Mouse (Mus musculus) embryonic facial prominence, embryonic 15.5 days (tissue): ENCODE results near the gene Ipo11. TPM values are rescaled to one million over a fixed set of nuclear protein-coding genes. Genes with fewer than 3 reads are reported as not detected.

Experiments
- ATAC-seq: fragments of 200-750 bp; cut with Nextera tagmentation; 2 replicates; pipeline ENCODE4 v1.8.0; 2017; ENCODE audit warnings: low read depth, moderate TSS enrichment; ENCODE audit not compliant: insufficient number of reproducible peaks, low FRiP score, low TSS enrichment
- H3K27ac ChIP-seq: fragments of 300-500 bp; sonication (generic); replicated peaks from 2 replicates; pipeline ENCODE4 v1.5.1; 2015; ENCODE audit warnings: mild to moderate bottlenecking, inconsistent platforms
- H3K27me3 ChIP-seq: fragments of 300-500 bp; sonication (generic); 2 replicates; pipeline ENCODE4 v1.6.1; 2015; ENCODE audit warnings: inconsistent platforms
- H3K36me3 ChIP-seq: fragments of 300-500 bp; sonication (generic); 2 replicates; pipeline ENCODE4 v1.6.1; 2015; ENCODE audit warnings: mild to moderate bottlenecking, inconsistent platforms
- H3K4me1 ChIP-seq: fragments of 300-500 bp; sonication (generic); 2 replicates; pipeline ENCODE4 v1.6.1; 2015; ENCODE audit warnings: inconsistent platforms
- H3K4me2 ChIP-seq: fragments of 300-500 bp; sonication (generic); replicated peaks from 2 replicates; pipeline ENCODE4 v1.6.1; 2015; ENCODE audit warnings: mild to moderate bottlenecking, inconsistent platforms
- H3K4me3 ChIP-seq: fragments of 300-500 bp; sonication (generic); replicated peaks from 2 replicates; pipeline ENCODE4 v1.5.1; 2015; ENCODE audit warnings: mild to moderate bottlenecking, inconsistent platforms
- H3K9ac ChIP-seq: fragments of 300-500 bp; sonication (generic); 2 replicates; pipeline ENCODE4 v1.6.1; 2015; ENCODE audit warnings: inconsistent platforms
- H3K9me3 ChIP-seq: fragments of 300-500 bp; sonication (generic); replicated peaks from 2 replicates; pipeline ENCODE4 v1.6.1; 2016; ENCODE audit warnings: inconsistent platforms
- WGBS: fragments of 180-500 bp; shearing (Covaris S2); methylation state at CpG from one replicate; pipeline ENCODE4 v1.1.7; 2015; 5-methylcytosine and 5-hydroxymethylcytosine counted together
- polyA plus RNA-seq: library from polyadenylated mRNA; unstranded; fragments of >200 nt; fragmentation: Nextera tagmentation; extraction: Ambion mirVana; gene quantifications from 2 replicates; pipeline ENCODE4 v1.2.1, GENCODE M21; 2015

The Ipo11 gene
- polyA plus RNA-seq, 1 experiment from 2014 or later = 42.6 TPM

GRCm38 (mm10) chr13:106761661-106762060, 175.1 kb downstream of the Ipo11 start:
- H3K9ac ChIP-seq = no peak overlapping the region
- no peaks in the 10 kb centered on the region for H3K9me3 ChIP-seq
- no peaks in the 10 kb centered on the region for H3K27me3 ChIP-seq
- no peaks in the 10 kb centered on the region for H3K4me1 ChIP-seq
- no peak for ATAC-seq
- no peak overlapping the region for H3K4me2 ChIP-seq
- 93% methylated on average over 1 of the region's 1 CpGs for WGBS
- H3K4me3 ChIP-seq = no peak overlapping the region
- no peak overlapping the region for H3K27ac ChIP-seq
- no peaks in the 10 kb centered on the region for H3K36me3 ChIP-seq

DNA sequence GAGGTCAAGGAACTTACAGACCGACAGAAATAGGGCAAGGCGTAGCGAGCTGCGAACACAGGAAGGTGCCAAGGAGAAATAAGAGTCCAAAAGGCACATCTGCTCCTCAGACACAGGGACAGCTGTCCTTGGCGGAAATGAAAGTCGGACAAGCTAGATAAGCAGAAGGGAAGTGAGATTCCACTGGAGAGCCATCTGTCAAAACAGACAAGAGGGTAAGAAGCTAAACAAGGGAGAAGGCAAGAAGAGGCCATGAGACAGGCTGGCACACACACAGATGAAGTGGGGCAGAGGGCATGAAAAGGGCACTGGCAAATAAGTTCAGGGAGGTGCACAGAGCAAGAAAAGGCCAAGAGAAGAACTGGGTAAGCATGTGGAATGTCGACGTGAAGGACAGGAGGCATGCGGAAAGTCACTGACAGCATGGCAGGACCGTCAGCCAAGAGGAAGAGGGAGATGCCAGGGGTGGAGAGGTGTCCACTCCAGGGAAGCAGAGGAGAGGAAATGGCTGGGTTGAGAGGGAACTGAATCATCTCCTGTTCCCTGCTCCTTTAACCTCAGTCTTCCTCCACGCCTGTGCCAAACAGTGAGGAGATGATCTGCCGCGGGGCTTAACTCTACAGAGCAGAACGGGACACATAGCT, 176.4 kb downstream of the Ipo11 start:
- Histone ChIP-seq H3K9ac (no peak overlapping the region), H3K27me3 (no peaks in the 10 kb centered on the region), H3K4me2 (no peak overlapping the region), H3K4me1 (no peaks in the 10 kb centered on the region), H3K4me3 (no peak overlapping the region), H3K36me3 (no peaks in the 10 kb centered on the region), H3K27ac (no peak overlapping the region), H3K9me3 (no peaks in the 10 kb centered on the region)
- 70% methylated on average over 14 of the region's 14 CpGs for WGBS
- peak; percentile 39; the same call in 1 of the 2 replicates for ATAC-seq

- no peak overlapping the region for H3K4me2 ChIP-seq
- no peak for ATAC-seq
Observed at GRCm38 (mm10) chr13:106755892-106756291, 180.9 kb downstream of the Ipo11 start.

GRCm38 (mm10) chr13:106754216-106754615, 182.5 kb downstream of the Ipo11 start:
- H3K4me1 ChIP-seq = no peaks in the 10 kb centered on the region
- no peak overlapping the region for H3K27ac ChIP-seq
- no peaks in the 10 kb centered on the region for H3K9me3 ChIP-seq
- no peak overlapping the region for H3K4me2 ChIP-seq
- H3K36me3 ChIP-seq = no peaks in the 10 kb centered on the region
- no peak overlapping the region for H3K9ac ChIP-seq
- H3K4me3 ChIP-seq = no peak overlapping the region
- no peak for ATAC-seq
- H3K27me3 ChIP-seq = no peaks in the 10 kb centered on the region
- WGBS = 83% methylated on average over 3 of the region's 3 CpGs

More at GRCm38 (mm10) chr13:106755892-106756291, 180.9 kb downstream of the Ipo11 start:
- no peak overlapping the region for H3K27ac ChIP-seq
- no peak overlapping the region for H3K4me3 ChIP-seq
- no peaks in the 10 kb centered on the region for H3K36me3 ChIP-seq
- no peaks in the 10 kb centered on the region for H3K9me3 ChIP-seq
- no peaks in the 10 kb centered on the region for H3K4me1 ChIP-seq
- no peaks in the 10 kb centered on the region for H3K27me3 ChIP-seq
- no peak overlapping the region for H3K9ac ChIP-seq
- WGBS = 60% methylated on average over 5 of the region's 5 CpGs

GRCm38 (mm10) chr13:106751951-106752350, 184.8 kb downstream of the Ipo11 start:
- H3K9ac ChIP-seq = no peak overlapping the region
- no peaks in the 10 kb centered on the region for H3K9me3 ChIP-seq
- WGBS = 79% methylated on average over 1 of the region's 1 CpGs
- H3K4me1 ChIP-seq = no peaks in the 10 kb centered on the region
- no peak overlapping the region for H3K4me2 ChIP-seq
- no peaks in the 10 kb centered on the region for H3K27me3 ChIP-seq
- no peak overlapping the region for H3K4me3 ChIP-seq
- ATAC-seq = no peak
- no peaks in the 10 kb centered on the region for H3K36me3 ChIP-seq
- no peak overlapping the region for H3K27ac ChIP-seq

- Histone ChIP-seq H3K36me3 (no peaks in the 10 kb centered on the region), H3K4me2 (no peak overlapping the region), H3K9ac (no peak overlapping the region), H3K27ac (no peak overlapping the region), H3K4me3 (no peak overlapping the region), H3K9me3 (no peaks in the 10 kb centered on the region), H3K4me1 (no peaks in the 10 kb centered on the region), H3K27me3 (no peaks in the 10 kb centered on the region)
- no peak for ATAC-seq
- WGBS = 82% methylated on average over 5 of the region's 5 CpGs
Observed at GRCm38 (mm10) chr13:106746823-106747222, 189.9 kb downstream of the Ipo11 start.

GRCm38 (mm10) chr13:106745201-106745600, 191.6 kb downstream of the Ipo11 start:
- Histone ChIP-seq H3K4me2 (no peak overlapping the region), H3K9me3 (no peaks in the 10 kb centered on the region), H3K36me3 (no peaks in the 10 kb centered on the region), H3K4me1 (no peaks in the 10 kb centered on the region), H3K4me3 (no peak overlapping the region), H3K27me3 (no peaks in the 10 kb centered on the region), H3K27ac (no peak overlapping the region), H3K9ac (no peak overlapping the region)
- no peak for ATAC-seq
- 72% methylated on average over 6 of the region's 6 CpGs for WGBS

Other genes starting within 250 kb of the Ipo11 start
- gene Dimt1, start 10.2 kb upstream of the Ipo11 start, polyA plus RNA-seq = 48.3 and 50.0 TPM in 2 replicates
- 22.6 and 29.0 TPM in 2 replicates for gene Kif2a, start 85.2 kb upstream of the Ipo11 start, polyA plus RNA-seq